Mouse (Mus musculus): ENCODE results near the gene Gm13698.
"Not testable (repeated sequence)": the region's sequence is repeated elsewhere in the genome, so short reads cannot be mapped to it uniquely, and the experiment has no call there.

Gm13698 gene

DNA sequence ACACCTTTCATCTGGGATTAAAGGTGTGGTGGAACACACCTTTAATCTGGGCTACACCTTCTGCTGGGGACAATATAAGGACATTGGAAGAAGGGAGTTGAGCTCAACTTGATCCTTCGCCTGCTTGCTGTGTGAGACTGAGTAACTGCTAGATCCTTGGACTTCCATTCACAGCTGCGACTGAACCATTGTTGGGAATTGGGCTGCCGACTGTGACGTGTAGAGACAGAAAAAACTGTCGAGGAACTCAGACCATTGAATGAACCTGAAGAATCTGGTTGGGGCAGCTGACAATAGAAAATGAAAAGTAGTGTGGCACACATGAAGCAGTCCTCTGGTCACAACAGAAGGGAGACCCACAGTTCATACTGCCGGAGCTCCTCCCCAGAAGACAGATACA lies at the start of gene Gm13698:
Gene Gm13698, plus strand, starts transcription at position 301 of the 400 bp plus-strand sequence.
- DNase-seq: not testable (repeated sequence)

DNA sequence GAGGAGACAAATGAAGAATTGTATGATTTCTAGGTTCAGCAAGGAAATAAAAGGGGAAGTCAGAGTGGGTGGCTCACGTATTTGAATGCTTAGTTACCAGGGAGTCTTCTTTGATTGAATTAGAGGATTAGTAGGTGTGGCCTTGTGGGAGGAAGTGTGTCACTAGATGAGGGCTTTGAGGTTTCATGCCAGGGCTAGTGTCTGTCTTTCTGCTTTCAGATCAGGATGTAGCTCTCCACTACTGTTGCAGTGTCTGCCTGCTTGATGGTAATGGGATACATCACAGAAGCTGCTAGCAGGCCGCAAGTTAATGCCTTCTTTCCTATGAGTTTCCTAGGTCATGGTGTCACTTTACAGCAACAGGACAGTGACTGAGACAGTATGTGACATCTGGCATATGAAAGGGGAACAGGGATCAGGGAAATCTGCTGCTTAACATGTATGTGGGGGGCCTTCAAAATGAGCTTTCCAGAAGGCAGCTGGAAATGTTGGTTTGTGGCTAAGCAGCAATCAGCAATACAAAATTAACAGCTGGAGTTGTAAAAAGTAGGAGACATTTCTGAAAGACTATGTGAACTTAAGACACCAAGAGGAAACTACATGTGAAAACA lies 25.9 kb upstream of the Gm13698 start:
- DNase-seq: no peak

DNA sequence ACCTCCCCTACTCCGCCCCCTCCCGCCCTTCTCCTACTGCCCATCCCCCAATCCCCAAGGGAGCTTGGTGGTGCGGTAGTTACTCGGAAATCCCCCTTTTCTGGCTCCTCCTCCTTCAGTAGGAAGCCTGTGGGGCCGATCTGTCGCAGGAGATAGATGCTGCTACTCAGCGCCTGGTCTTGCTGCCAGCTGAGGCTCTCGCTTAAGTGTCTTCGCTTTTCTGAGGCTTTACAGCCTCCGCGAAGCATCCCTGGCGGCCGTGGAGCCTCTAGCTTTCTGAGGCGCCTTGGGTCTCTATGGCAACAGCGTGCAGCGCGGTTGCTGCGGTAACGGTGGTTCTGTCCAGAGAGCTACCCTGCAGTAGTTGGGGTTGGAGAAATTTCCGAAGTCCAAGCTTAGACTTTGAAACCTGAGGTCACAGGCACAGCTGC lies 14.5 kb upstream of the Gm13698 start, which contains the start of gene Zswim2:
Gene Zswim2, minus strand, starts transcription at position 298 of the 431 bp plus-strand sequence.
- DNase-seq: peak; percentile 47 to 49

DNA sequence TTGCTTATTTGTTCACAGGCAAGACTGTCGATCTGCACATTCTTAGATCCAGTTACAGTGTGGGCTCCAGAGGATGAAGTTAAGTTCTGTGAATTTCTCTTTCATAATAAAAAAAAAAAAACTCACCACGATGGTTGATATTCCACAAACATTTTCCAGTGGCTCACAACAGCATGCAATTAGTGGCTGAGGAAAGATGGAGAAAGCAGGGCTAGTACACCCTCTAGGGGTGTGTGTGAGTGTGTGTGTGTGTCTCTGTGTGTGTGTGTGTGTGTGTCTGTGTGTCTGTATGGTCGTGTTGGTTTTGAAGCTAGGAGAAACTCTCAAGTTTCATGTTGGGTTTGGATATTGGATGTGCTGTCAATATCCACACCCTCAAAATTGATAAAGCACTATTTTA lies 14.1 kb upstream of the Gm13698 start:
- no peak for DNase-seq

DNA sequence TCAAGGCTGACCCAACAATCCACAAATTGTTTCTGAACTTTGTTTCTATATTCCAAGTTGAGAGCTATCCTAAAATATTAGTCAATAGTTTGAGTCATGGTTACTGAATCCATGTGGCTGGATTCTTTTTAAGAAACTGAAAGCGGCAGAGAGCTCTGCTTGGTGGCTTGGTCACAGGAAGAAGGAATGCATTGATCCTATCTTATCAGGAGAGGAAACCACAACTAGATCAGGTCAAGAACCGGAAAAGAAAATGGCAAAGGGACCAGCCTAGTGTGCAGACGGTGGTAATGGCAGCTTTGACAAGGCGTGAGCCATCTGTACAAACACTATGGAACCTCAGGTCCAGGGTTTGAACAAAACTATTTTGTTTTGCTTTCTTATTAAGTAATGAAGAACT lies 13.7 kb upstream of the Gm13698 start:
- no peak for DNase-seq

DNA sequence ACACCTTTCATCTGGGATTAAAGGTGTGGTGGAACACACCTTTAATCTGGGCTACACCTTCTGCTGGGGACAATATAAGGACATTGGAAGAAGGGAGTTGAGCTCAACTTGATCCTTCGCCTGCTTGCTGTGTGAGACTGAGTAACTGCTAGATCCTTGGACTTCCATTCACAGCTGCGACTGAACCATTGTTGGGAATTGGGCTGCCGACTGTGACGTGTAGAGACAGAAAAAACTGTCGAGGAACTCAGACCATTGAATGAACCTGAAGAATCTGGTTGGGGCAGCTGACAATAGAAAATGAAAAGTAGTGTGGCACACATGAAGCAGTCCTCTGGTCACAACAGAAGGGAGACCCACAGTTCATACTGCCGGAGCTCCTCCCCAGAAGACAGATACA lies 5.7 kb downstream of the Gm13698 start, which contains the start of gene Gm13693:
Gene Gm13693, plus strand, starts transcription at position 301 of the 400 bp plus-strand sequence.
- not testable (repeated sequence) for DNase-seq

DNA sequence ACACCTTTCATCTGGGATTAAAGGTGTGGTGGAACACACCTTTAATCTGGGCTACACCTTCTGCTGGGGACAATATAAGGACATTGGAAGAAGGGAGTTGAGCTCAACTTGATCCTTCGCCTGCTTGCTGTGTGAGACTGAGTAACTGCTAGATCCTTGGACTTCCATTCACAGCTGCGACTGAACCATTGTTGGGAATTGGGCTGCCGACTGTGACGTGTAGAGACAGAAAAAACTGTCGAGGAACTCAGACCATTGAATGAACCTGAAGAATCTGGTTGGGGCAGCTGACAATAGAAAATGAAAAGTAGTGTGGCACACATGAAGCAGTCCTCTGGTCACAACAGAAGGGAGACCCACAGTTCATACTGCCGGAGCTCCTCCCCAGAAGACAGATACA lies 11.5 kb downstream of the Gm13698 start, which contains the start of gene Gm13695:
Gene Gm13695, plus strand, starts transcription at position 301 of the 400 bp plus-strand sequence.
- not testable (repeated sequence) for DNase-seq

DNA sequence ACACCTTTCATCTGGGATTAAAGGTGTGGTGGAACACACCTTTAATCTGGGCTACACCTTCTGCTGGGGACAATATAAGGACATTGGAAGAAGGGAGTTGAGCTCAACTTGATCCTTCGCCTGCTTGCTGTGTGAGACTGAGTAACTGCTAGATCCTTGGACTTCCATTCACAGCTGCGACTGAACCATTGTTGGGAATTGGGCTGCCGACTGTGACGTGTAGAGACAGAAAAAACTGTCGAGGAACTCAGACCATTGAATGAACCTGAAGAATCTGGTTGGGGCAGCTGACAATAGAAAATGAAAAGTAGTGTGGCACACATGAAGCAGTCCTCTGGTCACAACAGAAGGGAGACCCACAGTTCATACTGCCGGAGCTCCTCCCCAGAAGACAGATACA lies 17.3 kb downstream of the Gm13698 start, which contains the start of gene Gm13696:
Gene Gm13696, plus strand, starts transcription at position 301 of the 400 bp plus-strand sequence.
- not testable (repeated sequence) for DNase-seq

DNA sequence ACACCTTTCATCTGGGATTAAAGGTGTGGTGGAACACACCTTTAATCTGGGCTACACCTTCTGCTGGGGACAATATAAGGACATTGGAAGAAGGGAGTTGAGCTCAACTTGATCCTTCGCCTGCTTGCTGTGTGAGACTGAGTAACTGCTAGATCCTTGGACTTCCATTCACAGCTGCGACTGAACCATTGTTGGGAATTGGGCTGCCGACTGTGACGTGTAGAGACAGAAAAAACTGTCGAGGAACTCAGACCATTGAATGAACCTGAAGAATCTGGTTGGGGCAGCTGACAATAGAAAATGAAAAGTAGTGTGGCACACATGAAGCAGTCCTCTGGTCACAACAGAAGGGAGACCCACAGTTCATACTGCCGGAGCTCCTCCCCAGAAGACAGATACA lies 23.1 kb downstream of the Gm13698 start, which contains the start of gene Gm13694:
Gene Gm13694, plus strand, starts transcription at position 301 of the 400 bp plus-strand sequence.
- DNase-seq: not testable (repeated sequence)

DNA sequence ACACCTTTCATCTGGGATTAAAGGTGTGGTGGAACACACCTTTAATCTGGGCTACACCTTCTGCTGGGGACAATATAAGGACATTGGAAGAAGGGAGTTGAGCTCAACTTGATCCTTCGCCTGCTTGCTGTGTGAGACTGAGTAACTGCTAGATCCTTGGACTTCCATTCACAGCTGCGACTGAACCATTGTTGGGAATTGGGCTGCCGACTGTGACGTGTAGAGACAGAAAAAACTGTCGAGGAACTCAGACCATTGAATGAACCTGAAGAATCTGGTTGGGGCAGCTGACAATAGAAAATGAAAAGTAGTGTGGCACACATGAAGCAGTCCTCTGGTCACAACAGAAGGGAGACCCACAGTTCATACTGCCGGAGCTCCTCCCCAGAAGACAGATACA lies 28.9 kb downstream of the Gm13698 start, which contains the start of gene Gm13697:
Gene Gm13697, plus strand, starts transcription at position 301 of the 400 bp plus-strand sequence.
- not testable (repeated sequence) for DNase-seq

DNA sequence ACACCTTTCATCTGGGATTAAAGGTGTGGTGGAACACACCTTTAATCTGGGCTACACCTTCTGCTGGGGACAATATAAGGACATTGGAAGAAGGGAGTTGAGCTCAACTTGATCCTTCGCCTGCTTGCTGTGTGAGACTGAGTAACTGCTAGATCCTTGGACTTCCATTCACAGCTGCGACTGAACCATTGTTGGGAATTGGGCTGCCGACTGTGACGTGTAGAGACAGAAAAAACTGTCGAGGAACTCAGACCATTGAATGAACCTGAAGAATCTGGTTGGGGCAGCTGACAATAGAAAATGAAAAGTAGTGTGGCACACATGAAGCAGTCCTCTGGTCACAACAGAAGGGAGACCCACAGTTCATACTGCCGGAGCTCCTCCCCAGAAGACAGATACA lies 34.8 kb downstream of the Gm13698 start, which contains the start of gene Gm13691:
Gene Gm13691, plus strand, starts transcription at position 301 of the 400 bp plus-strand sequence.
- DNase-seq: not testable (repeated sequence)

DNA sequence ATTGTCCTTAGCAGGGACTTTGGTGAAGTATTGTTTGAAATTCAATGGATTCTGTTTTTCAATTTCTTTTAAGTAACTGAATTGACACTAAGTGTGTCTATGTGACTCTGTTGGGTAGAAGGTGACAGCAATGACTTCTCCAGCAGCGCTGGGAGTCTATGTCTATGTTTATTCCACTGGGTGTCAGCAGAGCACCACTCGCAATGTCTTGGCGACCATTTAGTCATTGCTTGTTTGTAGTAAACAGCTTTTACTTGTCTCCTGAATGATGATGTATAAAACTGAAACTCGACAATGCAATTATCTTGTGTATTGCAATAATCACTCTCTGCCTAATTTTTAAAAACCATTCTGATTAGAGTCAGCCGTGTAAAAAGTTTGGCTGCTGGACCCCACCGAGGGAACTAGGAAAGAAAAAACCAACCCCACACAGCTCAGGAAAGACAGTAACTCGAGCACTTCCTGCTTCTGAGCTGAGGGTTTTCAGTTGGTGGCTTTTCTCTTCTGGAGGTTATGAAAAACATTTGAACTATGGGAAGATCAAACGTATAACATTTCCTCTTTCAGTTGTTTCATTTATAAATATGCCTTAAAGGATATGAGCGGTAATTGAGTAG lies 38.3 kb downstream of the Gm13698 start:
- DNase-seq: not testable (repeated sequence)

DNA sequence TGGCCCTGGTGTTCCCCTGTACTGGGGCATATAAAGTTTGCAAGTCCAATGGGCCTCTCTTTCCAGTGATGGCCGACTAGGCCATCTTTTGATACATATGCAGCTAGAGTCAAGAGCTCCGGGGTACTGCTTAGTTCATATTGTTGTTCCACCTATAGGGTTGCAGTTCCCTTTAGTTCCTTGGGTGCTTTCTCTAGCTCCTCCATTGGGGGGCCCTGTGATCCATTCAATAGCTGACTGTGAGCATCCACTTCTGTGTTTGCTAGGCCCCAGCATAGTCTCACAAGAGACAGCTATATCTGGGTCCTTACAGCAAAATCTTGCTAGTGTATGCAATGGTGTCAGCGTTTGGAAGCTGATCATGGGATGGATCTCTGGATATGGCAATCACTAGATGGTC lies 39.0 kb downstream of the Gm13698 start:
- DNase-seq: not testable (repeated sequence)

Data from cerebellum, adult 18-20 months (tissue).